Mouse (Mus musculus): Measurements from ENCODE around the gene Tex38.

DNA sequence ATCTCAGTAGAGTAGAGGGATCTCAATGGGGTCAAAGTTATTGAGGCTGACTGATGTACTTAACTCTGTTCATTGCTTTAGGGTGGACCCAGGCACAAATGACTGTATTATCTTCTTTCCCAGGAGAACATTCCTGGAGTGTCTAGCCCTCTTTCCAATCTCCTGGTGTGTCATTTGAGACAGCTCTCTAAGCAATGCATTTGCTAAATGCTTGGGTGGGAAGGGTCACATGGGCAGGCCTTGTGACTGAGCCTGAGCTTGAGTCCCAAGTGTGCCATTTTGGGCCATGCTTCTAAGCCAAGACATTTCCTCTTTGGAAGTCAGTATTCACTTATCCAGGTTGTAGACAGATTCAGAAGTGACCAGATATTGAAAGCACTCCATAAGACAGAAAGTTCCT is 40.6 kb upstream of the Tex38 start:
- TF ChIP-seq CTCF (IDR thresholded peaks at IDR 0.05; ENCODE audit: low read depth, low read length) (no peak), POLR2A (IDR thresholded peaks at IDR 0.05; ENCODE audit: borderline replicate concordance, low read depth, low read length) (no peak)
